Mouse (Mus musculus) myocyte (in vitro differentiated cells): ENCODE measurements around the gene Msrb2. TPM values are rescaled to one million over a fixed set of nuclear protein-coding genes. Genes with fewer than 3 reads are reported as not detected.

Experiments
- H3K27me3 ChIP-seq: one replicate; pipeline ENCODE4 v1.6.1; 2011; ENCODE audit not compliant: control insufficient read depth, insufficient read depth, insufficient read length
- H3K36me3 ChIP-seq: one replicate; pipeline ENCODE4 v1.6.1; 2011; ENCODE audit not compliant: control insufficient read depth, insufficient read depth
- H3K4me2 ChIP-seq: one replicate; pipeline ENCODE4 v1.6.1; 2011; ENCODE audit warnings: low read depth, control low read depth
- H3K4me3 ChIP-seq: one replicate; pipeline ENCODE4 v1.5.1; 2011; ENCODE audit warnings: mild to moderate bottlenecking, control low read depth, moderate library complexity
- H3K79me2 ChIP-seq: one replicate; pipeline ENCODE4 v1.6.1; 2011; ENCODE audit not compliant: control insufficient read depth, insufficient read depth
- H3ac ChIP-seq: one replicate; pipeline ENCODE4 v1.6.1; 2011; ENCODE audit not compliant: control insufficient read depth, insufficient read length
- CEBPB ChIP-seq: IDR thresholded peaks from 2 replicates; pipeline ENCODE4 v1.6.1; 2011; ENCODE audit warnings: mild to moderate bottlenecking, moderate library complexity; ENCODE audit not compliant: poor library complexity, insufficient read depth, severe bottlenecking
- E2F4 ChIP-seq: IDR thresholded peaks from one replicate; pipeline ENCODE4 v1.6.1; 2011; ENCODE audit warnings: mild to moderate bottlenecking, control low read depth, moderate library complexity; ENCODE audit not compliant: insufficient read depth
- MAX ChIP-seq: IDR thresholded peaks from one replicate; pipeline ENCODE4 v1.6.1; 2011; ENCODE audit warnings: low read depth, mild to moderate bottlenecking, control low read depth
- MYOD1 ChIP-seq, 3 experiments: IDR thresholded peaks; one replicate each; pipeline ENCODE4 v1.6.1; 2011; ENCODE audit warnings: control low read depth in 2 of 3, low read depth in 2 of 3, mild to moderate bottlenecking in 2 of 3, moderate library complexity in 1 of 3; ENCODE audit not compliant: insufficient read length in 2 of 3, control insufficient read depth in 1 of 3
- MYOG ChIP-seq, 3 experiments: IDR thresholded peaks; one replicate each; pipeline ENCODE4 v1.6.1; 2011; ENCODE audit warnings: control low read depth in 2 of 3, low read depth in 2 of 3, mild to moderate bottlenecking in 2 of 3; ENCODE audit not compliant: insufficient read length in 2 of 3, control insufficient read depth in 1 of 3, insufficient read depth in 1 of 3
- POLR2A ChIP-seq: IDR thresholded peaks from one replicate; pipeline ENCODE4 v1.6.1; 2011; ENCODE audit warnings: low read depth, mild to moderate bottlenecking, control low read depth, moderate library complexity; ENCODE audit not compliant: insufficient read length
- POLR2AphosphoS2 ChIP-seq: IDR thresholded peaks from one replicate; pipeline ENCODE4 v1.6.1; 2011; ENCODE audit warnings: low read depth, control low read depth; ENCODE audit not compliant: insufficient read length
- REST ChIP-seq: IDR thresholded peaks from one replicate; pipeline ENCODE4 v1.6.1; 2011; ENCODE audit warnings: mild to moderate bottlenecking, control low read depth, moderate library complexity; ENCODE audit not compliant: insufficient read depth, insufficient read length
- SRF ChIP-seq: IDR thresholded peaks from one replicate; pipeline ENCODE4 v1.6.1; 2011; ENCODE audit warnings: low read depth; ENCODE audit not compliant: control insufficient read depth, insufficient read length
- TCF12 ChIP-seq: IDR thresholded peaks from one replicate; pipeline ENCODE4 v1.6.1; 2011; ENCODE audit warnings: mild to moderate bottlenecking, control low read depth; ENCODE audit not compliant: poor library complexity, insufficient read depth, severe bottlenecking
- TCF3 ChIP-seq: IDR thresholded peaks from one replicate; pipeline ENCODE4 v1.6.1; 2011; ENCODE audit warnings: low read depth, control low read depth; ENCODE audit not compliant: insufficient read length
- USF1 ChIP-seq: IDR thresholded peaks from one replicate; pipeline ENCODE4 v1.6.1; 2011; ENCODE audit warnings: low read depth, mild to moderate bottlenecking, control low read depth, moderate library complexity
- polyA plus RNA-seq: library from polyadenylated mRNA; unstranded; fragments of >200 nt; fragmentation: generic; extraction: Trizol; gene quantifications from one replicate; pipeline ENCODE4 v1.2.1, GENCODE M21; 2012; ENCODE audit warnings: missing spikeins

Gene Msrb2
- polyA plus RNA-seq, 1 experiment: 2.5 TPM

DNA sequence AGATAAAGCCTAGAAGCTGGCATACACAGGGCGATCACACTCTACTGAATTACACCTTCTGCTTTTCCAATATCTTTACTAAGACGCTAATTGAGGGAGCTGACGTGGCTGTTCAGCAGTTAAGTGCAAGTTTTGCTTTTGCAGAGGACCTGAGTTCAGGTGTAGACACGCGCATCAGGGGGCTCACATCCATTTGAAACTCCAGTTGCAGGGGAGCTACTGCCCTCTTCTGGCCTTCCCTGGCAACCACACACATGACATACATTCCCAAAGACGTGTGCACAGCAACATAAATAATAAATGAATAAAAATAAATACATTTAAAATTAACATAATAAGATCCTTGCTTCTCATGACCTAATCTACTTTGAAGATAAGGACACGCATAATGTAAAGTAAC, 2.5 kb downstream of the Msrb2 start:
- H3K79me2 ChIP-seq: no peaks in the 10 kb centered on the region
- no peaks in the 10 kb centered on the region for H3K27me3 ChIP-seq
- no peak overlapping the region for H3K4me3 ChIP-seq
- no peak overlapping the region for H3ac ChIP-seq
- no peak overlapping the region for H3K4me2 ChIP-seq
- no peak for TF ChIP-seq TCF12
- no peak for TF ChIP-seq USF1
- no peak for TF ChIP-seq TCF3
- TF ChIP-seq SRF: no peak
- TF ChIP-seq POLR2A: no peak
- TF ChIP-seq CEBPB: no peak
- no peak for TF ChIP-seq REST
- no peak for TF ChIP-seq MYOD1 (IDR thresholded peaks at IDR 0.05; ENCODE audit: control insufficient read depth in 1 of 3, insufficient read length in 2 of 3, low read depth in 2 of 3)
- TF ChIP-seq MAX: no peak
- no peak for TF ChIP-seq POLR2AphosphoS2
- no peak for TF ChIP-seq E2F4
- no peak for TF ChIP-seq MYOG (IDR thresholded peaks at IDR 0.05; ENCODE audit: control insufficient read depth in 1 of 3, insufficient read depth in 1 of 3, insufficient read length in 2 of 3, low read depth in 2 of 3)
- H3K36me3 ChIP-seq: no peaks in the 10 kb centered on the region

GRCm38 (mm10) chr2:19380446-19380950, 9.3 kb downstream of the Msrb2 start:
- Histone ChIP-seq H3ac (no peak overlapping the region), H3K4me3 (no peak overlapping the region), H3K36me3 (no peaks in the 10 kb centered on the region), H3K27me3 (no peaks in the 10 kb centered on the region), H3K4me2 (no peak overlapping the region), H3K79me2 (no peaks in the 10 kb centered on the region)
- TF ChIP-seq CEBPB (no peak), MYOG (IDR thresholded peaks at IDR 0.05; ENCODE audit: control insufficient read depth in 1 of 3, insufficient read depth in 1 of 3, insufficient read length in 2 of 3, low read depth in 2 of 3) (no peak), MYOD1 (IDR thresholded peaks at IDR 0.05; ENCODE audit: control insufficient read depth in 1 of 3, insufficient read length in 2 of 3, low read depth in 2 of 3) (no peak), E2F4 (no peak), TCF12 (no peak), USF1 (no peak), POLR2A (no peak), SRF (no peak), TCF3 (no peak)

DNA sequence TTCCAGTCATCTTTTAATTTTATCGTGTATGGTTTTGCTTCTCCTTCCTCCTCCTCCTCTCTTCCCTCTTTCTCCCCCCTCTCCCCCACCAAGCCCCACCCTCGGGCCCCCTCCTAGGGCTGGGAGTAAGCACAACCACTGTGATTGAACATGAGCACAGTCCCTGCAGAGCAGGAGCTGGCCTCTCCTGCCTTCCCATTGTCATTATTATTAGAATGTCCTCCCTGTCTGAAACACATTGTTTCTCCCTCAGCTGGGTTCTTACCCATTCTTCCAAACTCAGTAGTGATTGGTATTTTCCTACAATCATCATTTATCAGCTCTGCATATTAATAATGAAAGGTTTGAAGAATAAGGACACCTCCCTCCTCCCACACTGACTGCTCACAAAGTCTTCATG, 9.7 kb downstream of the Msrb2 start:
- H3K79me2 ChIP-seq: no peaks in the 10 kb centered on the region
- H3ac ChIP-seq: no peak overlapping the region
- TF ChIP-seq TCF12 (no peak), MYOD1 (IDR thresholded peaks at IDR 0.05; ENCODE audit: control insufficient read depth in 1 of 3, insufficient read length in 2 of 3, low read depth in 2 of 3) (no peak), TCF3 (no peak), POLR2A (no peak)
- no peaks in the 10 kb centered on the region for H3K27me3 ChIP-seq
- H3K4me3 ChIP-seq: no peak overlapping the region
- no peak overlapping the region for H3K4me2 ChIP-seq
- H3K36me3 ChIP-seq: no peaks in the 10 kb centered on the region

GRCm38 (mm10) chr2:19382206-19382605, 11.0 kb downstream of the Msrb2 start:
- Histone ChIP-seq H3K36me3 (no peaks in the 10 kb centered on the region), H3K79me2 (no peaks in the 10 kb centered on the region), H3K4me2 (no peak overlapping the region), H3ac (no peak overlapping the region), H3K27me3 (no peaks in the 10 kb centered on the region), H3K4me3 (no peak overlapping the region)
- TF ChIP-seq USF1 (no peak), MYOG (IDR thresholded peaks at IDR 0.05; ENCODE audit: control insufficient read depth in 1 of 3, insufficient read depth in 1 of 3, insufficient read length in 2 of 3, low read depth in 2 of 3) (no peak), POLR2AphosphoS2 (no peak), POLR2A (no peak), CEBPB (no peak), MYOD1 (IDR thresholded peaks at IDR 0.05; ENCODE audit: control insufficient read depth in 1 of 3, insufficient read length in 2 of 3, low read depth in 2 of 3) (no peak), REST (no peak), SRF (no peak), MAX (no peak), E2F4 (no peak), TCF3 (no peak)

GRCm38 (mm10) chr2:19383006-19383405, 11.8 kb downstream of the Msrb2 start:
- H3K79me2 ChIP-seq: no peaks in the 10 kb centered on the region
- TF ChIP-seq POLR2A (no peak), CEBPB (no peak), MAX (no peak), USF1 (no peak), MYOG (IDR thresholded peaks at IDR 0.05; ENCODE audit: control insufficient read depth in 1 of 3, insufficient read depth in 1 of 3, insufficient read length in 2 of 3, low read depth in 2 of 3) (no peak), E2F4 (no peak), MYOD1 (IDR thresholded peaks at IDR 0.05; ENCODE audit: control insufficient read depth in 1 of 3, insufficient read length in 2 of 3, low read depth in 2 of 3) (no peak), POLR2AphosphoS2 (no peak), TCF12 (no peak), SRF (no peak), TCF3 (no peak), REST (no peak)

More at GRCm38 (mm10) chr2:19383006-19383405, 11.8 kb downstream of the Msrb2 start:
- Histone ChIP-seq H3K36me3 (no peaks in the 10 kb centered on the region), H3K4me3 (no peak overlapping the region), H3K27me3 (no peaks in the 10 kb centered on the region), H3K4me2 (no peak overlapping the region), H3ac (no peak overlapping the region)
